Mouse (Mus musculus) CH12.LX (cell line): ENCODE measurements around the gene Extl1.

Experiments
- BHLHE40 ChIP-seq: IDR thresholded peaks from 2 replicates; pipeline ENCODE4 v1.6.1; 2011; ENCODE audit warnings: mild to moderate bottlenecking, low read depth, low read length, improper control_type of control experiment
- CHD1 ChIP-seq: IDR thresholded peaks from 2 replicates; pipeline ENCODE4 v1.6.1; 2012; ENCODE audit warnings: low read depth, low read length, improper control_type of control experiment, inconsistent platforms
- CTCF ChIP-seq, 2 experiments: IDR thresholded peaks in 1 of 2; conservative IDR thresholded peaks in 1 of 2; 2 replicates each; pipeline ENCODE4 v1.5.1; 2011 to 2012; ENCODE audit warnings: low read depth in 2 of 2, low read length in 2 of 2, improper control_type of control experiment in 1 of 2, inconsistent platforms in 1 of 2, mild to moderate bottlenecking in 1 of 2, moderate library complexity in 1 of 2
- EP300 ChIP-seq: IDR thresholded peaks from 2 replicates; pipeline ENCODE4 v1.6.1; 2011; ENCODE audit warnings: low read length, improper control_type of control experiment
- HCFC1 ChIP-seq: IDR thresholded peaks from 2 replicates; pipeline ENCODE4 v1.6.1; 2012; ENCODE audit warnings: low read depth, mild to moderate bottlenecking, inconsistent platforms, low read length, improper control_type of control experiment
- MEF2A ChIP-seq: IDR thresholded peaks from 2 replicates; pipeline ENCODE4 v1.6.1; 2014; ENCODE audit warnings: low read depth, mild to moderate bottlenecking, inconsistent platforms, low read length, improper control_type of control experiment, borderline replicate concordance
- NELFE ChIP-seq: IDR thresholded peaks from 2 replicates; pipeline ENCODE4 v1.6.1; 2011; ENCODE audit warnings: low read depth, low read length, improper control_type of control experiment
- POLR2A ChIP-seq: IDR thresholded peaks from 2 replicates; pipeline ENCODE4 v1.6.1; 2011; ENCODE audit warnings: low read depth, mild to moderate bottlenecking, improper control_type of control experiment, low read length
- RAD21 ChIP-seq: IDR thresholded peaks from 2 replicates; pipeline ENCODE4 v1.6.1; 2011; ENCODE audit warnings: low read depth, mild to moderate bottlenecking, low read length, improper control_type of control experiment, moderate library complexity
- RCOR1 ChIP-seq: conservative IDR thresholded peaks from 2 replicates; pipeline ENCODE4 v1.6.1; 2012; ENCODE audit warnings: low read depth, mild to moderate bottlenecking, inconsistent platforms, low read length, improper control_type of control experiment
- SIN3A ChIP-seq: IDR thresholded peaks from 2 replicates; pipeline ENCODE4 v1.6.1; 2012; ENCODE audit warnings: low read length, improper control_type of control experiment, inconsistent platforms
- USF1 ChIP-seq: IDR thresholded peaks from 2 replicates; pipeline ENCODE4 v1.6.1; 2014; ENCODE audit warnings: low read depth, mild to moderate bottlenecking, inconsistent platforms, low read length, improper control_type of control experiment

GRCm38 (mm10) chr4:134330281-134330680 lies 53.4 kb downstream of the Extl1 start:
- TF ChIP-seq CTCF (conservative IDR thresholded peaks at IDR 0.05 in 1 of 2, IDR thresholded peaks at IDR 0.05 in 1 of 2; ENCODE audit: low read depth in 2 of 2, low read length in 2 of 2) (no peak), MEF2A (no peak), USF1 (no peak), BHLHE40 (no peak), NELFE (no peak), POLR2A (no peak), HCFC1 (no peak), RCOR1 (no peak), CHD1 (no peak), RAD21 (no peak), SIN3A (no peak), EP300 (no peak)
